Mouse (Mus musculus) midbrain, embryonic 16.5 days (tissue): ENCODE results near the gene Sf1. TPM values are rescaled to one million over a fixed set of nuclear protein-coding genes. Genes with fewer than 3 reads are reported as not detected.

Experiments used
- ATAC-seq: fragments of 200-750 bp; cut with Nextera tagmentation; 2 replicates; pipeline ENCODE4 v1.8.0; 2017; ENCODE audit warnings: moderate TSS enrichment
- H3K27ac ChIP-seq: fragments of 300-500 bp; sonication (generic); 2 replicates; pipeline ENCODE4 v1.5.1; 2014; ENCODE audit warnings: mild to moderate bottlenecking, low read length, mixed read lengths
- H3K27me3 ChIP-seq: fragments of 300-500 bp; sonication (generic); 2 replicates; pipeline ENCODE4 v1.6.1; 2014; ENCODE audit warnings: low read depth, low read length, mixed read lengths; ENCODE audit not compliant: control insufficient read depth, insufficient read depth
- H3K36me3 ChIP-seq: fragments of 300-500 bp; sonication (generic); 2 replicates; pipeline ENCODE4 v1.6.1; 2014; ENCODE audit warnings: mild to moderate bottlenecking, low read length, moderate library complexity, mixed read lengths; ENCODE audit not compliant: control insufficient read depth, insufficient read depth
- H3K4me1 ChIP-seq: fragments of 300-500 bp; sonication (generic); 2 replicates; pipeline ENCODE4 v1.6.1; 2014; ENCODE audit warnings: mild to moderate bottlenecking, low read length, mixed read lengths; ENCODE audit not compliant: control insufficient read depth, insufficient read depth
- H3K4me2 ChIP-seq: fragments of 300-500 bp; sonication (generic); 2 replicates; pipeline ENCODE4 v1.6.1; 2014; ENCODE audit warnings: mild to moderate bottlenecking, low read length, mixed read lengths
- H3K4me3 ChIP-seq: fragments of 300-500 bp; sonication (generic); 2 replicates; pipeline ENCODE4 v1.5.1; 2014; ENCODE audit warnings: low read depth, mild to moderate bottlenecking, low read length, moderate library complexity, mixed read lengths
- H3K9ac ChIP-seq: fragments of 300-500 bp; sonication (generic); 2 replicates; pipeline ENCODE4 v1.6.1; 2014; ENCODE audit warnings: low read depth, low read length, mixed read lengths
- H3K9me3 ChIP-seq: fragments of 300-500 bp; sonication (generic); replicated peaks from 2 replicates; pipeline ENCODE4 v1.6.1; 2014; ENCODE audit warnings: mild to moderate bottlenecking, low read length, mixed read lengths; ENCODE audit not compliant: control insufficient read depth, poor library complexity, severe bottlenecking
- WGBS: fragments of 180-500 bp; shearing (Covaris S2); extraction: QIAGEN DNeasy Blood & Tissue Kit; methylation state at CpG from one replicate; pipeline ENCODE4 v1.1.7; 2014; 5-methylcytosine and 5-hydroxymethylcytosine counted together
- polyA plus RNA-seq: library from polyadenylated mRNA; unstranded; fragments of >200 nt; fragmentation: Nextera tagmentation; extraction: Ambion mirVana; gene quantifications from 2 replicates; pipeline ENCODE4 v1.2.1, GENCODE M21; 2015

The Sf1 gene
- polyA plus RNA-seq, 1 experiment from 2014 or later = 95.9 TPM

DNA sequence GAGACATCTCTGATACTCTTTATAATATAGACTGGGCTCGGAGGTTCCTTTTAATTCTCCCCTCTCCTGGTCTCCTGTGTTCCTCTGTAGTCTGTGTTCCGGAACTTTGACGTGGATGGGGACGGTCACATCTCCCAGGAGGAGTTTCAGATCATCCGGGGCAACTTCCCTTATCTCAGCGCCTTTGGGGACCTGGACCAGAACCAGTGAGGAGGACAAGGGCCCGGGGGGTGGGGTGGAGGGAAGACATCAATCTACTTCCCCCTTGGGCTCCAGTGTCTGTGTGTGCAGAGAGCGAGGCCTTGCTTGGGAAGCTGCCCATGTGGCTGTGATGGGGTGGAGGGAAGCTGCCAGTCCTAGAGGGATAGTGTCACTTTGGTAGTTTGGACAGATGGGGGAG, 45.3 kb downstream of the Sf1 start:
- WGBS = 82% methylated on average over 8 of the region's 8 CpGs

DNA sequence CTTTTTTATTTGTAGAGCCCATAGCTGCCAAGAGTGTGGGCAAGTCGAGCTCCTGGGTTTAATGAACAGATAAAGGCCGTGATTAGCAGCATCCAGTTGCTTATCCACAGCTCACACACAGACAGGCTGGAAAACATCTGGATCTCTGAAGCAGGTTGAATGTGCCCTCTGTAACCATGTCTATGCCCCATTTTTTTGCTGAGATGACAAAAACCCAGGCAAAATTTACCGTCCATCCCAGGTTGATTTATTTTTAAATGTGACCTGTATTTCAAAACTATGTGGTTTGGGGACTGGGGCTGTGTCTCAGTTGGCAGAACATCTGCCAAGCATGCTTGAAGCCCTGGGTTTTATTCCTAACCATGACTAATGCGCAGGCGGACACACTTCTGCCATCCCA, 45.7 kb downstream of the Sf1 start:
- no peak overlapping the region for H3K4me3 ChIP-seq
- no peaks in the 10 kb centered on the region for H3K27me3 ChIP-seq
- H3K4me1 ChIP-seq = no peaks in the 10 kb centered on the region
- no peak overlapping the region for H3K9ac ChIP-seq
- no peaks in the 10 kb centered on the region for H3K9me3 ChIP-seq
- no peak overlapping the region for H3K27ac ChIP-seq
- no peak for ATAC-seq
- no peak overlapping the region for H3K4me2 ChIP-seq
- H3K36me3 ChIP-seq = no peaks in the 10 kb centered on the region
- 78% methylated on average over 5 of the region's 5 CpGs for WGBS

More for the DNA sequence above, 45.3 kb downstream of the Sf1 start:
- ATAC-seq = no peak
- no peaks in the 10 kb centered on the region for H3K36me3 ChIP-seq
- no peak overlapping the region for H3K9ac ChIP-seq
- H3K4me1 ChIP-seq = no peaks in the 10 kb centered on the region
- H3K4me2 ChIP-seq = no peak overlapping the region
- no peaks in the 10 kb centered on the region for H3K27me3 ChIP-seq
- H3K27ac ChIP-seq = no peak overlapping the region
- H3K4me3 ChIP-seq = no peak overlapping the region
- no peaks in the 10 kb centered on the region for H3K9me3 ChIP-seq

DNA sequence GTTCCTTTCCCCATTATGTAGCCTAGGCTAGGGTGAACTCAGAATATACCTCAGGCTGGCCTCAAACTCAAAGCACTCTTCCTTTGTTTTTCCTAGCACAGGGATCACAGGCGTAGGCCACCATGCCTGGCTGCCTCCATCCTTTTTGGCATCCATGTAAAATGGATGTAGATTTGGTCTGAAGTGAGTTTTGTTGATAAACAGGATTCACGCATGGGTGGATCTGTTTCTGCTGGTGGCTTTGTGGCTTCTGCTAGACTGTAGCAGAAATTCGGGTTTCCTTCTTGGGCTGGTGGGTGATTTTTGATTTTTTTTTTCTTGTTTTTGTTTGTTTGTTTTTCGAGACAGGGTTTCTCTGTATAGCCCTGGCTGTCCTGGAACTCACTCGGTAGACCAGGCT, 46.4 kb downstream of the Sf1 start:
- no peaks in the 10 kb centered on the region for H3K36me3 ChIP-seq
- H3K27me3 ChIP-seq = no peaks in the 10 kb centered on the region
- no peak overlapping the region for H3K4me3 ChIP-seq
- H3K9ac ChIP-seq = no peak overlapping the region
- H3K4me1 ChIP-seq = no peaks in the 10 kb centered on the region
- H3K4me2 ChIP-seq = no peak overlapping the region
- WGBS = 86% methylated on average over 5 of the region's 5 CpGs
- H3K27ac ChIP-seq = no peak overlapping the region
- H3K9me3 ChIP-seq = no peaks in the 10 kb centered on the region
- no peak for ATAC-seq

DNA sequence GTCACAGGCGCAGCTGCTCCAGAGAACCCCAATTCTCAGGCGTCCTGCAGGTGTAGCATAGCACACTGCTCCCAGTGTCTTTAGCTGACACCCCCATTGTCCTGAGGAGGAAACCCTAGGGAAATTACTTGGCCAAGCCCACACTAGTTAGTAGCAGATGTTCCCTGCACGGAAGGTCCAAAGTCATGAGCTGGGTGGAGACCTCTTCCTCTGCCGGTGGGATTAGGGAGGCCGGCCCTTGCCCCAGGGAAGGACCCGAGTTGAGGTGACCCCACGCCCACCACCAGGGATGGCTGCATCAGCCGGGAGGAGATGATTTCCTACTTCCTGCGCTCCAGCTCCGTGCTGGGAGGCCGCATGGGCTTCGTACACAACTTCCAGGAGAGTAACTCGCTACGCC, 49.3 kb downstream of the Sf1 start:
- Histone ChIP-seq H3K4me2 (no peak overlapping the region), H3K9me3 (no peaks in the 10 kb centered on the region), H3K36me3 (no peaks in the 10 kb centered on the region), H3K4me3 (no peak overlapping the region), H3K27me3 (no peaks in the 10 kb centered on the region), H3K27ac (no peak overlapping the region), H3K9ac (no peak overlapping the region), H3K4me1 (peaks cover 28% of the 10 kb centered on the region)
- ATAC-seq = no peak
- WGBS = 76% methylated on average over 14 of the region's 14 CpGs

DNA sequence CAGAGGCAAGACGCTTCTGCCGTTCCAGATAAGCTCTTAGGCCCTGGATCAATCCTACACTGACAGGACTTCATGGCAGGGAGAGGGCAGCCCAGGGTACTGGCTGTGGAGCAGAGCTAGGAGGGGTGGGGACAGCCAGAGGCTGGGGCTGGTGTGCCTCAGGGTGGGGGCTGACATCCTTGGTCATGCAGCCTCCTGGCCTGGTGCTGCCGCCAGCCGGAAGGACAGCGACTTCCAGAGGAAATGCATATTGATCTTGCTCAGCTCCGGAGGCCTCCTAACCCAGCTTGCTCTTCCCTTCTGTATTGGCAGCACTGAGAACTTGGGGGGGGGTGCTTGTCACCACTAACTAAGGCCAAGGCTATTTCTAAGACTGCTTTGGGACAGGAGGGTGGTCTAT, 52.0 kb downstream of the Sf1 start:
- Histone ChIP-seq H3K9ac (0 out of 2 replicates have a peak overlapping the region, but pooled peaks have one; percentile 8), H3K4me3 (no peak overlapping the region), H3K27ac (peak overlapping the region; percentile 96), H3K4me1 (peaks cover 37% of the 10 kb centered on the region), H3K9me3 (no peaks in the 10 kb centered on the region), H3K36me3 (no peaks in the 10 kb centered on the region), H3K27me3 (no peaks in the 10 kb centered on the region), H3K4me2 (no peak overlapping the region)
- no peak for ATAC-seq
- WGBS = 22% methylated on average over 6 of the region's 6 CpGs

DNA sequence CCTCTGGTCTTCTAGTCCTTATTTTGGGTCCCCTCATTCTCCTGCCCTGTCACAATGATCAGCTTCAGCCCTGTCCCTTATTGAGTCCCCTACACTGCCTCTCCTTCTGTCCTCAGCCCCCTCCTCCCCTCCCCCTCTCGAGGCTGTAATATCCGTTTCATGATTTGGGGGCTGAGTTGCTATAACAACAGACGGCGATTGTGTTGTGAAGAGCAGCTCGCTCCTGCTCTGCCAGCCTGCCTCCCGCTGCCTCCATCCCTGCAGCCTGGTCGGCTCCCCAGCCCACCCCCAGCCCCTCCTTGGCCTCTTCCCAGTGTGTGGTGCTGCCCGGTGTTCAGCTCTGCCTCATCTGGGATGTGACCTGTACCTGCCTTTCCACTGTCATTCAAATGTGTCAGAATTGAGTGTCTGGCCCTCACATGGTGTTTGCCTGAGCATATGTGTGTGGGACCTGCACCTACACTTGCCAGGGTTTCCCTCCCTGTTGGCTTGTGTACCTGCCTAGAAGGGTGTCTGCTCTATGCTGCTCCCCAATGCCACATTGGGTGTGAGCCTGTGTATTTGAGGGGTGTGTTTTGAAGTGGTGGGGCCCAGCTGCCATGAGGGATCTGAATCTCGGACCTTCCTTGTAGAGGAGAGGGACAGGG, 52.8 kb downstream of the Sf1 start:
- Histone ChIP-seq H3K4me1 (peaks cover 45% of the 10 kb centered on the region), H3K4me3 (no peak overlapping the region), H3K36me3 (no peaks in the 10 kb centered on the region), H3K9ac (peak overlapping the region; percentile 27), H3K27me3 (no peaks in the 10 kb centered on the region), H3K9me3 (no peaks in the 10 kb centered on the region), H3K27ac (peak overlapping the region; percentile 96), H3K4me2 (peak overlapping the region; percentile 31)
- ATAC-seq = peak; percentile 8; the same call in 1 of the 2 replicates
- WGBS = 4% methylated on average over 9 of the region's 9 CpGs

DNA sequence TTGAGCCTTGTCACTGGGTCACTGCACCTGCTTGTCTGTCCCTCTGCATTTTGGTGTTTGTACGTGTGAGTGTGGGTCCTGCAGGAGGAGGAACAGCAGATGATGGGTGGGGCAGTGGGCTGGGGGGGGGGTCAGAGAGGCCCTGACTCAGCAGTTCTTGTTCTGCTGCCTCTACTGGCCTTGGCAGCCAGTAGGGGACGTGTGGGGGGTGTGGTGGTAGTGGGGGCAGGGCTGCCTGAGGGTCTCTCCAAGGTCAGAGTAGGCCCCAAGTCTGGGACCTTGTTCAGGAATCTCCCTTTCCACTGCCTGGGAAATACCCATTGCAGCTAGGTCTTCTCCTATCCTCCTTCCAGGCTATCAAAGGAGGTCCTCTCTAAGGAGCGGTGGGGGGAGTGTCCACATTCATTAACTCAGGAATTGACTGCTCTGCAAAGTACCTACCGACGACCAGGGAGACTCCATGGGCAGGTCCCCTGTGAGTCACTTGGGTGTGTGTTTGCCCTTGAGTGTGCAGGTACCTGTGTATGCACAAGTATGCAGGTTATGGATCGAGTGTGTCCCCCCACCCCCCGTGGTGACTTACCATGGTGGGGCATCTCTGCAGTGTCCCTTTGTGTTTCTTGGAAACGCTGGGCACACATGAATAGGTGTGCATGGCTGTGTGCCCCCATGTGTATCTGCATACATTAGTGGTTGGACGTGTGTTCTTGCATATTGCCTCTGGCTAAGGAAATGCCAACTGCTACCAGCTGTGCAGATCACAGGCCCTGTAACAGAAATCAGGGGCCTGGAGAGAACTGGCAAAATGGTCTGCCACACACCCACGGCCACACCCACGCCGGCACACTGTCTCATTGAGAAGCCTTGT, 53.6 kb downstream of the Sf1 start:
- H3K4me2 ChIP-seq = peak overlapping the region; percentile 72
- no peaks in the 10 kb centered on the region for H3K9me3 ChIP-seq
- 58% methylated on average over 12 of the region's 12 CpGs for WGBS
- H3K4me1 ChIP-seq = peaks cover 54% of the 10 kb centered on the region
- H3K27ac ChIP-seq = peak overlapping the region; percentile 96
- ATAC-seq = no peak
- no peaks in the 10 kb centered on the region for H3K27me3 ChIP-seq
- H3K9ac ChIP-seq = peak overlapping the region; percentile 40; the same call in 1 of the 2 replicates
- H3K4me3 ChIP-seq = no peak overlapping the region
- no peaks in the 10 kb centered on the region for H3K36me3 ChIP-seq

DNA sequence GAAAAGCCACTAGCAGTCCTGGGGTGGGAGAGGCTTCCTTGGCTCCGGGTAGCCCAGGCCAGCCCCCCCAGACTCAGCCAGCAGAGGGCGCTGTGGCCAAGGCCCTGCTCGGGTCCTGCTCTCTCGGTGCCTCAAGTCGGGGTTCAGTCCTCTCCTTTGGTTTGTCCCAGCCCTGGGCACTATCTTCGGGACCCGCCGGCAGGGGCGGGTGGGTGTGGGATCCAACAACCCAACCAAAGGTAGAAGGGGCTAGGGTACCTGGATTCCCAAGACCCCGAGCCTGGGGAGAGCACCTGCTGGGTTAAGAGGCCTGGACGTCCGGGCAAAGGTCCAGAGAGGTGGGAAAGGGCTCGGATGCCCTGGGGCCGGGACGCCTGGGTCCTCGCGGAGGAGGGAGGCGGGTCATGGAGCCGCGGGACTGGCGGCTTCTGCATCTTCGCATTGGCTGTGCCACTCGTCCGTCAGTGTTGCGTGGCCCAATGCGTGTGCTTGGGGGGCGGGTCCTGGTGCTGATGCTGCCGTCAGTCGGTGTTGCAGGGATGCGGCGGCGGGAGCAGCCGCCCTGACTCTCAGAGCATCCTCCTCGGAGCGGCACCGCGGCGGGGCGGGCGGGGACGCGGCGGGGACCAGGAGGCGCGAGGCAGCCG, 54.9 kb downstream of the Sf1 start, which contains the start of gene Nrxn2:
Nrxn2 (plus strand) TSS at position 499 of the 647 bp plus-strand sequence.
- Histone ChIP-seq H3K9me3 (no peaks in the 10 kb centered on the region), H3K9ac (peak within 1 kb of the TSS; percentile 86), H3K4me3 (peak within 1 kb of the TSS; percentile 73), H3K4me1 (peaks cover 64% of the 10 kb centered on the region), H3K27me3 (no peaks in the 10 kb centered on the region), H3K4me2 (peak within 1 kb of the TSS; percentile 72), H3K27ac (peak within 1 kb of the TSS; percentile 96), H3K36me3 (no peaks in the 10 kb centered on the region)
- ATAC-seq = peak; percentile 93
- WGBS = under 1% methylated on average over 37 of the region's 46 CpGs
